Mouse (Mus musculus): ENCODE measurements at regions not wholly inside any gene's neighbourhood (a gene's known extent, or its start where the extent isn't known, plus 50 kb on each side); places are given as distances from the start of the nearest gene placed in this dataset.
A peak's percentile ranks its signal among the peaks of the same experiment; 100 is the strongest.

DNA sequence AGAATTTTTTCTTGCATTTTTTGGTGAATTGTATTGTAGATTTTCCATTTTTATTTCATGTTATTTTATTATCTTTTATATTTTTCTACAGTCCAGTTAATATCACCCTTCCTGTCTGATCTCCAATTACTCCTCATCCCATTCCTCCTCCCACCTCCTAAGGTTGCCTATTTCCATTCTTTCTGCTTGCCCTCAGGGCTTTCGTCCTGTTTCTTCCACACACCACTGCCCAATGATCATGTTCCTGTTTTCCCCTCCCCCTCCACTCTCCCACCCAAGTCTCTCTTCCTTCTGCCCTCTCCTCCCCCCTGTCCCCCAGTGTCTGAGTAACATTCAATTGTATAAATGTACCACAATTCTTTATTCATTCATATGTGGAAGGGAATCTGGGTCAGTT lies 573.6 kb upstream of the Ptprd start:
- no peak for ATAC-seq (replicated peaks; ENCODE audit: low FRiP score, low read depth)
- 12% methylated on average over 1 of the region's 1 CpGs for WGBS
- H3K27ac ChIP-seq = no peak overlapping the region

DNA sequence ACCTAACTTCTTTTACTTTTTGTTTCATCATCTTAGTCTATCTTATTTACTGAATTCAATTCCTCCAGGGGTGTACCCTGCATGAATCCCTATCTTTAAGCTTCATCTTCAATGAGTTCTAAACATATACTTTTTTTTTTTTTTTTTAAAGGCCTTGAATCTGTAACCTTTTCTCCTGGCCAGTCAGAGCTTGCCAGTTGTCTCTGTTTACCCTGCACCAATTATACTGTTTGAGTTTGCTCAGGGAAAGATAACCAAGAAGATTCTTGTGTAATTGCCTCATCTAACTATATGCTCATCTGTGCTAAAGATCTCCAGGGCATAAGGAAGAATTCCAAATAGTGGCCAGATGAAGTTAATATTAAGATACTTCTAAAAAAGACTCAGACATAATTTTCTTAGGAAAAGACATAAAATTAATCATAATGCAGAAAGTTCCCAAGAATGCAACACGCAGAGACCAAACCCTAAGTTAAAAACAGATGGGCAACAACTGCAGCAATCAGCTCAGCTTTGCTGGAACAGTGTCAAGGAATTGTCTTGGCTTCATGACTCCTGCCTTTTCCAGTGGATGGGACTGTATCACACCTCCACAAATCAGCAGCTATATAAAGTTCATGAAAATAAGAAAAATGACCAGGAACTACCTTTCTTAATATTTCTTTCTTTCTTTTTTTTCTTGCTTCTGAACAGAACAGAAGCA lies 573.1 kb upstream of the Ptprd start:
- Histone ChIP-seq H3K9ac (ENCODE audit: low read depth, low read length) (no peak overlapping the region), H3K4me2 (ENCODE audit: low read length) (no peak overlapping the region), H3K9me3 (replicated peaks; ENCODE audit: low read length) (no peaks in the 10 kb centered on the region), H3K27me3 (ENCODE audit: insufficient read depth, low read length) (no peaks in the 10 kb centered on the region), H3K36me3 (ENCODE audit: insufficient read depth, low read length) (no peaks in the 10 kb centered on the region), H3K4me1 (replicated peaks; ENCODE audit: insufficient read depth, low read length) (no peaks in the 10 kb centered on the region), H3K4me3 (replicated peaks; ENCODE audit: low read depth, low read length) (no peak overlapping the region), H3K27ac (no peak overlapping the region)
- no peak for TF ChIP-seq CTCF (IDR thresholded peaks at IDR 0.05; ENCODE audit: low read depth)
- ATAC-seq (replicated peaks; ENCODE audit: low FRiP score, low read depth) (no peak), DNase-seq (ENCODE audit: low spot score) (no peak)
- WGBS = 36% methylated on average over 1 of the region's 1 CpGs

More for the DNA sequence above, 573.6 kb upstream of the Ptprd start:
- Histone ChIP-seq H3K4me2 (ENCODE audit: low read length) (no peak overlapping the region), H3K9me3 (replicated peaks; ENCODE audit: low read length) (no peaks in the 10 kb centered on the region), H3K36me3 (ENCODE audit: insufficient read depth, low read length) (no peaks in the 10 kb centered on the region), H3K4me3 (replicated peaks; ENCODE audit: low read depth, low read length) (no peak overlapping the region), H3K4me1 (replicated peaks; ENCODE audit: insufficient read depth, low read length) (no peaks in the 10 kb centered on the region), H3K9ac (ENCODE audit: low read depth, low read length) (no peak overlapping the region), H3K27me3 (ENCODE audit: insufficient read depth, low read length) (no peaks in the 10 kb centered on the region)
- DNase-seq (ENCODE audit: low spot score) = peak; percentile 10
- no peak for TF ChIP-seq CTCF (IDR thresholded peaks at IDR 0.05; ENCODE audit: low read depth)

DNA sequence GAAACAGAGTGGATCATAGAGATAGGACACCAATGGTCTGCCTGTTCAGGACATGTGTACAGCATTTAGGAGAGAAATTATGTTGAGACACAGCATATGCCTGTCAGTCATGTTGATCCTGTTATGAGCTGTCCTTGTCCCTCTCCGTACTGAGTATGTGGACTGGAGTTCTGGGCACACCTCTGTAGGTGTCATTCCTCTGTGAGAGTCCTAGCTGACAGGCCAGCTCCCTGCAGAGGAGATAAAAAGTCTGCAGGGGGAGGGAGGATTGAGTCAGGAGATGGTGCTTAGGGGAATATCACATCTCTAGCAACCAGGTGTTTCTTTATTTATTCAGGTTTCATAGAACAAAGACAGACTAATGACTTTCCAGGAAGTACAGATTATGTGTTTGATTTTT lies 572.3 kb upstream of the Ptprd start:
- no peaks in the 10 kb centered on the region for H3K27me3 ChIP-seq (ENCODE audit: insufficient read depth, low read length)
- WGBS = 22% methylated on average over 1 of the region's 1 CpGs
- no peak overlapping the region for H3K27ac ChIP-seq
- H3K9ac ChIP-seq (ENCODE audit: low read depth, low read length) = no peak overlapping the region
- no peak overlapping the region for H3K4me3 ChIP-seq (replicated peaks; ENCODE audit: low read depth, low read length)
- H3K36me3 ChIP-seq (ENCODE audit: insufficient read depth, low read length) = no peaks in the 10 kb centered on the region
- no peak for TF ChIP-seq CTCF (IDR thresholded peaks at IDR 0.05; ENCODE audit: low read depth)
- ATAC-seq (replicated peaks; ENCODE audit: low FRiP score, low read depth) = no peak
- no peaks in the 10 kb centered on the region for H3K4me1 ChIP-seq (replicated peaks; ENCODE audit: insufficient read depth, low read length)
- DNase-seq (ENCODE audit: low spot score) = no peak
- H3K4me2 ChIP-seq (ENCODE audit: low read length) = no peak overlapping the region
- H3K9me3 ChIP-seq (replicated peaks; ENCODE audit: low read length) = no peaks in the 10 kb centered on the region

DNA sequence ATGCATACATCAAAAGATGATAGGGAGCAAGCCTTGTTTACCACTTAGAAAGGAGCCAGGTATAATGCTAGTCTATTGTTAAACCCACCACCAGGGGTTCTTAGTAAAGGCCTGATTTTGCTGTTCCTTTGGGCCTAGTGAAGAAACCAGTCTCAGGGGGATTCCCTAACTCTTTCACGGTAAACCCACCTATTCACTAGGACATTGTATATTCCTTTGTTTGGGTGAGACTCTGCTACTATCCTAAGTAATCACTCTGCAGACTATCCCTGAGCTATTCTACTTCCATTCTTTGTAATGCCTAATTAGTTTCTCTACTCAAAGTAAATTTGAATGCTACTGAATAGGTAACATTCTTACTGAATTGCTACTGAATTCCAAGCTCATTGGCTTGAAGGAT lies 571.0 kb upstream of the Ptprd start:
- ATAC-seq (replicated peaks; ENCODE audit: low FRiP score, low read depth) = no peak
- Histone ChIP-seq H3K4me2 (ENCODE audit: low read length) (no peak overlapping the region), H3K9ac (ENCODE audit: low read depth, low read length) (no peak overlapping the region), H3K4me3 (replicated peaks; ENCODE audit: low read depth, low read length) (no peak overlapping the region), H3K4me1 (replicated peaks; ENCODE audit: insufficient read depth, low read length) (no peaks in the 10 kb centered on the region), H3K27ac (no peak overlapping the region), H3K36me3 (ENCODE audit: insufficient read depth, low read length) (no peaks in the 10 kb centered on the region), H3K9me3 (replicated peaks; ENCODE audit: low read length) (no peaks in the 10 kb centered on the region), H3K27me3 (ENCODE audit: insufficient read depth, low read length) (no peaks in the 10 kb centered on the region)
- DNase-seq (ENCODE audit: low spot score) = no peak
- TF ChIP-seq CTCF (IDR thresholded peaks at IDR 0.05; ENCODE audit: low read depth) = no peak
- WGBS = 74% methylated on average over 1 of the region's 1 CpGs

DNA sequence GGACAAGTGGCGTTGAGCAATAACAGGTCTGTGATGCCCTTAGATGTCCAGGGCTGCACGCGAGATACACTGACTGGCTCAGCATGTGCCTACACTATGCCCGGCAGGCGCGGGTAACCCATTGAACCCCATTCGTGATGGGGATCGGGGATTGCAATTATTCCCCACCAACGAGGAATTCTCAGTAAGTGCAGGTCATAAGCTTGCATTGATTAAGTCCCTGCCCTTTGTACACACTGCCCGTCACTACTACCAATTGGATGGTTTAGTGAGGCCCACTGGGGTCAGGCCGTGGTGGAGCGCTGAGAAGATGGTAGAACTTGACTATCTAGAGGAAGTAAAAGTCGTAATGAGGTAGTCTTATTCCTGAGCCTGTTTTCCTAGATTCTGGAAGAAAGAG lies 562.1 kb upstream of the Ptprd start:
- H3K4me2 ChIP-seq (ENCODE audit: low read length) = no peak overlapping the region
- H3K27me3 ChIP-seq (ENCODE audit: insufficient read depth, low read length) = no peaks in the 10 kb centered on the region
- no peak overlapping the region for H3K9ac ChIP-seq (ENCODE audit: low read depth, low read length)
- WGBS = 93% methylated on average over 13 of the region's 13 CpGs
- H3K4me3 ChIP-seq (replicated peaks; ENCODE audit: low read depth, low read length) = no peak overlapping the region
- TF ChIP-seq CTCF (IDR thresholded peaks at IDR 0.05; ENCODE audit: low read depth) = no peak
- H3K36me3 ChIP-seq (ENCODE audit: insufficient read depth, low read length) = no peaks in the 10 kb centered on the region
- no peaks in the 10 kb centered on the region for H3K9me3 ChIP-seq (replicated peaks; ENCODE audit: low read length)
- ATAC-seq (replicated peaks; ENCODE audit: low FRiP score, low read depth) (no peak), DNase-seq (ENCODE audit: low spot score) (no peak)
- H3K4me1 ChIP-seq (replicated peaks; ENCODE audit: insufficient read depth, low read length) = no peaks in the 10 kb centered on the region
- H3K27ac ChIP-seq = no peak overlapping the region

DNA sequence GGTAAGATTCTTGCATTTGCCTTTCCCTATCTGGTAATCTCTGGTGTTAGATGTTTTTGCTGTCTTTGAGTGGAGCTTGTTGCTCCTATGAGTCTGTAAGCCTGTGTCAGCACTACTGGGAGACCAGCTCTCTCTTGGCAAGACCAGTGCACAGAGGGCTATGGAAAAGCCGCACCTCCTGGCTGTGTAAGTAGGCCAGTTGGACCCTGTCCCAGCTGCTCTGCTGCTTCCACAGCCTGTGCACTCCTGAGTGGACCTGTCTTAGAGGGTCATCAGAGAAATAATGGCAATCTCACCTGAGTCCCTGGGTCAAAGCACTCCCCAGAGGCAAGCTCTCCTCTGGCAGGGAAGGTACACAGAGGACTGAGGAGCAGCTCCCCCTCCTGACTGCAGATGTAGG lies 524.3 kb upstream of the Ptprd start:
- Histone ChIP-seq H3K27ac (no peak overlapping the region), H3K9ac (ENCODE audit: low read depth, low read length) (no peak overlapping the region), H3K27me3 (ENCODE audit: insufficient read depth, low read length) (no peaks in the 10 kb centered on the region), H3K4me1 (replicated peaks; ENCODE audit: insufficient read depth, low read length) (no peaks in the 10 kb centered on the region), H3K4me3 (replicated peaks; ENCODE audit: low read depth, low read length) (no peak overlapping the region), H3K36me3 (ENCODE audit: insufficient read depth, low read length) (no peaks in the 10 kb centered on the region), H3K9me3 (replicated peaks; ENCODE audit: low read length) (no peaks in the 10 kb centered on the region), H3K4me2 (ENCODE audit: low read length) (no peak overlapping the region)
- no peak for TF ChIP-seq CTCF (IDR thresholded peaks at IDR 0.05; ENCODE audit: low read depth)
- DNase-seq (ENCODE audit: low spot score) (no peak), ATAC-seq (replicated peaks; ENCODE audit: low FRiP score, low read depth) (no peak)
- 78% methylated on average over 1 of the region's 1 CpGs for WGBS

Measured in kidney, postnatal 0 days (tissue).